Mouse (Mus musculus): Measurements from ENCODE around the gene Fbxo11. TPM values are rescaled to one million over a fixed set of nuclear protein-coding genes. Genes with fewer than 3 reads are reported as not detected.

The Fbxo11 gene
- total RNA-seq, 1 experiment from 2014 or later: 91.4 TPM

GRCm38 (mm10) chr17:88072047-88072446 is 7.0 kb upstream of the Fbxo11 start:
- no peak for ATAC-seq (ENCODE audit: extremely low read depth, insufficient number of reproducible peaks, low FRiP score, poor library complexity, severe bottlenecking)

- ATAC-seq (ENCODE audit: extremely low read depth, insufficient number of reproducible peaks, low FRiP score, poor library complexity, severe bottlenecking): no peak
Measured at GRCm38 (mm10) chr17:88068024-88068719, 3.1 kb upstream of the Fbxo11 start.

GRCm38 (mm10) chr17:88067202-88067901 is 2.3 kb upstream of the Fbxo11 start:
- no peak for ATAC-seq (ENCODE audit: extremely low read depth, insufficient number of reproducible peaks, low FRiP score, poor library complexity, severe bottlenecking)

- ATAC-seq (ENCODE audit: extremely low read depth, insufficient number of reproducible peaks, low FRiP score, poor library complexity, severe bottlenecking): no peak
Measured at GRCm38 (mm10) chr17:88066799-88067198, 1.7 kb upstream of the Fbxo11 start.

GRCm38 (mm10) chr17:88065801-88066646 is 933 bp upstream of the Fbxo11 start:
- peak; percentile 74 for ATAC-seq (ENCODE audit: extremely low read depth, insufficient number of reproducible peaks, low FRiP score, poor library complexity, severe bottlenecking)

GRCm38 (mm10) chr17:88064347-88065030 is 602 bp downstream of the Fbxo11 start:
- peak; percentile 13; the same call in 1 of the 2 replicates for ATAC-seq (ENCODE audit: extremely low read depth, insufficient number of reproducible peaks, low FRiP score, poor library complexity, severe bottlenecking)

- ATAC-seq (ENCODE audit: extremely low read depth, insufficient number of reproducible peaks, low FRiP score, poor library complexity, severe bottlenecking): peak; percentile 1; the same call in 1 of the 2 replicates
Measured at GRCm38 (mm10) chr17:88063980-88064346, 1.1 kb downstream of the Fbxo11 start.

GRCm38 (mm10) chr17:88062860-88063580 is 2.1 kb downstream of the Fbxo11 start:
- no peak for ATAC-seq (ENCODE audit: extremely low read depth, insufficient number of reproducible peaks, low FRiP score, poor library complexity, severe bottlenecking)

- no peak for ATAC-seq (ENCODE audit: extremely low read depth, insufficient number of reproducible peaks, low FRiP score, poor library complexity, severe bottlenecking)
Measured at GRCm38 (mm10) chr17:88061942-88062341, 3.1 kb downstream of the Fbxo11 start.

GRCm38 (mm10) chr17:88058280-88058679 is 6.8 kb downstream of the Fbxo11 start:
- ATAC-seq (ENCODE audit: extremely low read depth, insufficient number of reproducible peaks, low FRiP score, poor library complexity, severe bottlenecking): no peak

- peak; percentile 72 for ATAC-seq (ENCODE audit: extremely low read depth, insufficient number of reproducible peaks, low FRiP score, poor library complexity, severe bottlenecking)
Measured at GRCm38 (mm10) chr17:88057846-88058245, 7.2 kb downstream of the Fbxo11 start.

- ATAC-seq (ENCODE audit: extremely low read depth, insufficient number of reproducible peaks, low FRiP score, poor library complexity, severe bottlenecking): no peak
Measured at GRCm38 (mm10) chr17:88051679-88052078, 13.4 kb downstream of the Fbxo11 start.

GRCm38 (mm10) chr17:88050892-88051291 is 14.2 kb downstream of the Fbxo11 start:
- no peak for ATAC-seq (ENCODE audit: extremely low read depth, insufficient number of reproducible peaks, low FRiP score, poor library complexity, severe bottlenecking)

GRCm38 (mm10) chr17:88050318-88050717 is 14.8 kb downstream of the Fbxo11 start:
- no peak for ATAC-seq (ENCODE audit: extremely low read depth, insufficient number of reproducible peaks, low FRiP score, poor library complexity, severe bottlenecking)

GRCm38 (mm10) chr17:88042099-88043086 is 22.7 kb downstream of the Fbxo11 start:
- ATAC-seq (ENCODE audit: extremely low read depth, insufficient number of reproducible peaks, low FRiP score, poor library complexity, severe bottlenecking): peak; percentile 97

- ATAC-seq (ENCODE audit: extremely low read depth, insufficient number of reproducible peaks, low FRiP score, poor library complexity, severe bottlenecking): no peak
Measured at GRCm38 (mm10) chr17:88040810-88041209, 24.3 kb downstream of the Fbxo11 start.

- ATAC-seq (ENCODE audit: extremely low read depth, insufficient number of reproducible peaks, low FRiP score, poor library complexity, severe bottlenecking): no peak
Measured at GRCm38 (mm10) chr17:88034418-88034817, 30.7 kb downstream of the Fbxo11 start.

All from neutrophil, adult 5-6 weeks (primary cell).